Mouse (Mus musculus): ENCODE data around the gene Cdc42ep1. TPM values are rescaled to one million over a fixed set of nuclear protein-coding genes. Genes with fewer than 3 reads are reported as not detected.

Cdc42ep1 gene
- total RNA-seq (2021) = 10 to 100 TPM; 26.3 to 35.0 TPM
- long read RNA-seq, experiment 1, transcript Cdc42ep1-201 (3 exons, 2,560 nt) = major isoform, 33 of 42 reads
- long read RNA-seq, experiment 1, partial matches to known transcripts = 9 of 42 reads
- long read RNA-seq, experiment 1, other reads (novel, unspliced or antisense) = 0 of 42 reads
- long read RNA-seq, experiment 2, transcript Cdc42ep1-201 (3 exons, 2,560 nt) = major isoform, 23 of 35 reads
- long read RNA-seq, experiment 2, partial matches to known transcripts = 9 of 35 reads
- long read RNA-seq, experiment 2, other reads (novel, unspliced or antisense) = 3 of 35 reads

DNA sequence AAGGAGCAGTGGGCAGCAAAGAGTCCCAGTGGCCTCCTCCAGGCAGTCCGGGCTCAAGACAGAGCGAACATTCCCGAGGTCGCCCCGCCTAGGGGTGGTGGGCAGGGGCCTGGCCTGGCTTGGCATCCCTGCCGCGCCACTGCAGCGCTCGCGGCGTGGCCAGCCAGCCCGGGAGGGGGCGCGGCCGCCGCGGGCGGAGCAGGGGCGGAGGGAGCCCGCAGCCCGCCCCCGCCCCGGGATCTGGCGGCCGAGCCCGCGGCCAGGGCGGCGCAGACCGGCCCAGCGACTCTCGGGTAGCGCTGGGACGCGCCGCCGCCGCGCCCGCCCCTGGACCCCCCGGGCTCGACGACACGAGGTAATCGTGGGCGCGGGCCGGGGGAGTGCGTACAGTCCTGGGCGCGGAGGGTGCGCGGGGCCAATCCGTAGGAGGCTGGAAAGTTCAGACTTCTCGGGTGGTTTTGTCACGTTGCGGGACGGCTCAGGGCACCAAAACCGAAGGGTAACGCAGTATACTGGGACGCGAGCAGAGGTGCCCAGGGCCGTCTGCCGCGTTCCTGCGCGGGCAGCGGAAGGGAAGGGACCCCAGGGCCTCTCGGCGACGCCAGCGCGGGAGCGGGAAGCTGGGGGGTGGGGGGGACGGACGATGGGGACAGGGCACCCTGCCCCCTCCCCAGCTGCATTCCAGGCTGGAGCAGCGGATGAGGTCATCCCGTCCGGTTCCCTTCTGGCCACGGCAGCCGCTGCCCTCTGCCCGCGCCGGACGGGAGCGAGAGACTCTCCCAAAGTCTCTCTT lies at the start of gene Cdc42ep1:
TSS of gene Cdc42ep1 (plus strand) at position 254 of the 793 bp plus-strand sequence.
- DNase-seq = peak; percentile 73

DNA sequence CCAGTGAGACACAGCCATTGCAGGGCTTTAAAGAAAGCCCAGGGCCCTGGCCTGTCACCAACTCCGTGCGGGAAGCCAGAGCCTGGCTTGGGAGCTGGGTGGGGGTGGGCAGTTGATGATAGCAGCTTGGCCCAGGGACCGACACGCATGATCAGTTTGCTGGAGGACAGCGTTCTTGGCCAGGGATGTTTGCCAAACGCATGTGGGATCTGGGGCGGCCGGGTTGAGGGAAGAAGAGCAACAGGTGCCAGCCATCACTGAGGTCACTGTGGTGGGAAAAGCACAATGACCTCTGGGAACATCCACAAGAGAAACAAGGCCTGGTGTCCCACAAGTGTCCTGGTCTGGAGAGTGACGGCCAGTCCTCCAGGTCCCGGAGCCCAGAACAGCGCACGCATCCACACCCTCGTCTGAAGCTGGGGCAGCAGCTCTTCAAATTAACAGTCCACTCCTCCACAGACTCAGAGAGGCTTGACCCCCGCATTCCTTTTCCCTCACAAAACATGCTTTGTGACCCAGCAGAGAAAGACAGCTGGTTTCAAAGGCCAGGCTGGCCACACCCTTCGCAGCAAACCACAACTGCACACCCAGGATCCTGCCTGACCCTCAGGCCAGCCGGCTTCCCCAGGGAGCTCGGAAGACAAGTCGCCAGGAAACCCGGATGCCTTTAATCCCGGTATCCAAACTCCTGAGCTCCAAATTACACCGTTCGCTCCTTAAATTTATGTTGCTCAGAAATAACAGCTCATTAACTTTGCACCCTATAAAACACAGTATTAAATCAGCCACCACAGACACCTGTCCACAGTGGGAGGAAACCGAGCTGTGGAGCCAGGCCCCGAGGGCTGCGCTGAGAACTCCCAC lies 46.0 kb upstream of the Cdc42ep1 start:
- peak; percentile 61 for DNase-seq

DNA sequence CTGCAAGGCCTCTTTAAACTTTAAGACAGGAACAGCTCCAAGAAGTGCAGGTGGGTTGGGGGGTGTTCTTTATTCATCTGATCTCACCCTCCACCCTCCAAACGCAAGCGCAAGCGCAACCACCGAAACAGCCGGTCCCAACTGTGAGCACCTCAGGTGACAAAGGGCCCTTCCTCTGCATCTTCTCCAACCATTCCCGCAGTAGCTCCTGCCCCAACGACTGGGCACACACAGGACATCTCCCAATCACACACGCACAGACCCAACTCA lies 45.4 kb upstream of the Cdc42ep1 start:
- no peak for DNase-seq

DNA sequence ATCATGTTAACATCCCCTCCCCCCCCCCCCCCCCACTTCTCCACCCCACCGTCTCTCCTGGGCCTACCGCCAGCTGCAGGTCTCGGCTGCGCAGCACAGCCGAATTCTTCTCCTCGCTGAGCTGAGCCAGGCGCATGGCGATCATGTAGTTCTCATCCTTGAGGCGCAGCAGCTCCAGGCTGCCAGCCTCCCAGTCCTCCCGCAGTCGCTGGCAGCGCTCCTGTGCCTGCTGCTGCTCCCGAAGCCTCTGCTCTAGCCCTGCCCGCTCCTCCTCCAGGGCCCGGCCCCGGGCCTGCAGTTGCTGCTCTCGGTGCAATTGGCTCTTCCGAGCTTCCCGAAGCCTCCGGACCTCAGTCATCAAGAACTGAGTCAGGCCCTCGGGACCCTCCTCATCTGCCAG lies 43.4 kb upstream of the Cdc42ep1 start:
- DNase-seq = peak; percentile 59

DNA sequence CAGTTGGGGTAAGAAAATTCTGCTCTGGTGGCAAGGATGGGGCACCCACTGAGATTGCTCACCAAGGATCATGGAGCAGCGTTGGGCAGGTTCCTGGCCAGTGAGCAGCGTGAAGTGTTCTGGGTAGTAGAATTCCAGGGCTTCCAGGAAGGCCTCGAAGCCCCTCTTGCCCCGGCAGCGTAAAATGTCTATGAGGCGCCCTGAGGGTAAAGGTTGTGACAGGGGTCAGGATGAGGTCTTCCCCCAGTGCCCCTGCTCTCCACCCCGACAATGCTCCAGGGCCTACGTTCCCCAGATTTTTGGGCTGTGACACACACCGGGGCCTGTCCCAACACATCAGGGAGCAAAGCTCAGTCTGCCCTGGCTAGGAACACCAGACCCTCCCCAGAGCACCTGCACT lies 40.9 kb upstream of the Cdc42ep1 start:
- no peak for DNase-seq

DNA sequence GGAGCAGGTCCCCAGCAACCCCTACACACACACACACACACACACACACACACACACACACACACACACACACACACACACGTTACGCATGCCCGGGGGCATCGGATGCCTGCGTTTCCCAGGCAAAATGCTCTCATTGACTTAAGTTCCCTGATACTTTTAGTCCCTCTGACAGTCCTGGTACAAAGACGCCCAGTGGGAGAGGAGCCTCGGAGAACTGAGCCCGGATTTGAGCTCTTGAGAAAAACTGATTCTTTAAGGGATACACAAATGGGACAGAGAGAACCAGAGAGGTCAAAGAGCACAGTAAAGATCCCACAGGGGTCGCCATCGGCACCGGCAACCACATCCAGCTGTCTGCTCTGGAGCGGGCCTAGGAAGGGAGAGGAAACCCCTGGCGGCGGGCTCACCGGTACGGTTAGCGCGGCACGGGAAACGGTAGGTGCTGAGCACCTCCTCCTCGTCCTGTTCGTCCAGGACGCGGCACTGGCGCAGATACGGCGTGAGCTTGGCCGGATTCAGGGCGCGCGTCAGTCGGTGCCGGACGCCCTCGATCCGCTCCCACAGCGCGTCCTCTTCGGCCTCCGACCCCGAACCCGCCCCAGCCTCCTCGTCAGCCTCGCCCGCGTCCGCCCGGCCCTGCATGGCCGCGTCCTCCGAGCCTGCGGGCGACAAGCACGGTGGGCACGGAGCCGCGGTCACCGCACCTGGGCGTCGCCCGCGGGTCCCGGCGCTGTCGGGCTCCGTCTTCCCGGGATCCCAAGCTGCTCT lies 40.3 kb upstream of the Cdc42ep1 start:
- no peak for DNase-seq

DNA sequence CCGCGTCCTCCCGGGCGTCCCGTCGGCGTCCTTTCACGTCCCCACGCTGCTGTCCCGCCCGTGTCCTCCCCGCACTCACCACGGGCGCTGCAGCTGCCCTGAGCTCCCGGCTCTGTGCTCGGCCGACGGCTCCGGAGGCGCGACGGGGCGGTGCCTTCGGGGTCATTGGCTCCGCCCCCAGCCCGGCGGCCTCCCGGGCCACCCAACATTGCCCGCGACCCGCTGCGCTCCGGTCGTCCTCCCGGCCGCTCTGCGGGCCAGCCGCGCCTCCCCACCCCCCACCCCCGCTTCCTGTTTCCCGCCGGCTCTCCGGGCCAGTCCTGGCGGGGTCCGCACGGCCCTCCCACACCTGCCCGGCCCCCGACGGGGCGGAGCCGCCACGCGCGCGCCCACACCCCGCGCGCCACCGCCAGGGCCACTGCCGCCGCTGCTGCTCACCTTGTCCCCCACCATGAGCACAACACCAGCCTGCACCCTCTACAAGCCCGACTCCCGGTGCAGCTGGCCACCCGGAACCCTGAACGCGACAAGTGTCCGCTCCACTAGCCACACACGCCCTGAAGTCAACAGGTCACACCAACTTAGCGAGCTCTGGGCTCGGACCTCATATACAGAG lies 39.5 kb upstream of the Cdc42ep1 start, which contains the start of gene Card10:
TSS of gene Card10 (minus strand) at position 267 of the 616 bp plus-strand sequence.
- DNase-seq = peak; percentile 69

DNA sequence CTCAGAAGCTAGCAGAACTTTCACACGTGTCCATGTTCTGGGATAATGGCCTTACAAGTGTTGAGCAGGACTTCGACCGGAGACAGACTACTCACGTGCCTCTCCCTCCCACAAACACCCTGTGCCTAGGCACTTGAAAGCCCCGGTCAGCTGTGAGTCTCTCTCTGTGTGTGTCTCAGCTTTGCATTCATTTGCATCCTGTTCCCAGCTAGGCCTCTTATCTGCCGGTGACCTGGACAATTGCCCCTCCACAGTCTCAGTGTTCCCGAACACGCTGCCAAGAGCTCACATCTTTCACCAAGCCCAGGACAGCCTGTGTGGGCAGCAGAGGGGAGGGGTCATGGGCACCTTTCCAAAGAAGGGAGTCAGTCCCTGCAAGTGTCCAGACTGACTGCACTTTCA lies 38.9 kb upstream of the Cdc42ep1 start:
- no peak for DNase-seq

DNA sequence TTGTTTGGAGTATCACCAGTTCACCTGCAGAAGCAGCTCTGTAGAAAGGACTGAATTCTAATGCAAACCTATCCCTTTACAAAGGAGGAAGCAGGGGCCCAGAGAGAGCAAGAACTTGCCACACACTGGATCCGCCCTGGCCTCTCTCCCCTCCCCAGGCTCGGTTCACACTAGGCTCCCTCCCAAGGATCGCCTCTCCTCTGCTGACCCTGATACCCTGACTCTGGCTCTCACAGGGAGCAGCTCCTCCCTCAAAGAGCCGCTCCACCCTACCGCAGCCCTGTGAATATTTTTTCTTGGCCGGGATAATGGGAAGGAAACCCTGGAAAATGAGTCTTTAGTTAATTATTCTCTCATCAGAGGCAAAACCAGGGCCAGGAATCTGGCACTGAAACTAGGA lies 38.1 kb upstream of the Cdc42ep1 start:
- DNase-seq = no peak

DNA sequence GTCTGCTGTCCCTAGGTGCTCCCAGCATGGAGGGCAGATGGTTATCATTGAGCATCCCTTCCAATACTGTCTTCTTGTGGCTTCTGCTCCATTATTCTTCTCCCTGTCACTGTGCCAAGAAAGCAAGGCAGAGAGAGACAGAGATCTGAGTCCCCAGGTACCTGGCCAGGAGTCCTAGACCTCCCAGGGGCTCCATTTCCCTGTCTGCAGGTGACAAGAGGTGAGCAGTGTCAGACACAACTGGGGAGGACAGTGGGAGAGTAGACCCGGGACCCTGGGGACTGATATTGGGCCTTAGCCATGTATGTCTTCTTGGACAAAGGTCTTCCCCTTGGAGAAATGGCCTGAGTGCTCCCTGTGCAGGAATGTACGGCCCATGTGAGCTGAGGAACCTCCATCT lies 37.1 kb upstream of the Cdc42ep1 start:
- no peak for DNase-seq

DNA sequence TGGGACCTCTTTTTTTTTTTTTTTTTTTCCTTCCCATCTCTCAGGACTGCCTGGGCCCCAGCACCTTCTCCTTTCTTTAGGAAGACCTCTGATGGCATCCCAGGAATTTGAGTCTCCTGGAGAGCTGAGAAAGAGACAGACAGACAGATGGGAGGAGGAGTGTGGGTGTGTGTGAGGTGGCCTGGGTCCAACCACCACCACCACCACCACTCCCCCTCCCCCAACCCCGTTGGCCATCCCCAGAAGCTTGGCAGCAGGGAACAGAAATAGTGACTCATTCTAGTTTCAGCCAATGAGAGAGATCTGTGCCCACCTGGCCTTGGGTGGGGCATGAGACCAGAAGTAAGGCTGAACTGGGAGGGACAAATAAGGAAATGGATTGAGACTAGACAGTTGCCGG lies 35.8 kb upstream of the Cdc42ep1 start:
- DNase-seq = no peak

DNA sequence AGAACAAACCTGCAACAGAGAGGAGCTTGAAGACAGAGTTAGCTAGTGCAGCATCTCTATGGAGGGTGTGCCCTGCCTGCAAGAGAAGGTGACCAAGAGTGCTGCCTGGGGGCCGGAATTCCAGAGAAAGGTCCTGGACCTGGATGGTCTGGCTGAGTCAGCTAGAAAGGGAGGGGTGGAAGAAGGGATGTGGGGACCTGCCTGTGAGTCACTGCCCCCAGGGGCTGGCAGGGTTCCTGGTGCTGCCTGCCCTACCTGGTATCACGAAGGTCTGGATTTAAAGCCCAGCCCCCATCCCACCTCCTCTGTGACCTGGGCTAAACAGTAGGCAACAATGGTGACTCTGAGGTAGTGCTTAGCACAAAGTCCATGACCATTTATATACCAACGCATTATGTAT lies 35.3 kb upstream of the Cdc42ep1 start:
- DNase-seq = no peak

DNA sequence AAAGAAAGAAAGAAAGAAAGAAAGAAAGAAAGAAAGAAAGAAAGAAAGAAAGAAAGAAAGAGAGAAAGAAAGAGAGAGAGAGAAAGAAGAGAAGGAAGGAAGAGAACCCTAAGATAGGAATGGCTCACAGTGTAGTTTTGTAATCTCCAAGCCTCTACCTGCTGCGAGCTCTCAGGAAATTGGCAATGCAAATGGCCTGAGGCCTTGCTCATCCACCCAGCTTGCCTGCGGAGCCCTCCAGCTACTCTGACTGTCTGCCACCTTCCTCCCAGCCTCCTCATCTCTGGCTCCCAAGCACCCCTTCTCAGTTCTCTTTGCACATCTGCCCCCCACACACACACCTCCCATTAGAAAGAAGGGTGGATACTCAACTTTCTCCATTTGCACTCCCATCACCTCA lies 33.4 kb upstream of the Cdc42ep1 start:
- no peak for DNase-seq

DNA sequence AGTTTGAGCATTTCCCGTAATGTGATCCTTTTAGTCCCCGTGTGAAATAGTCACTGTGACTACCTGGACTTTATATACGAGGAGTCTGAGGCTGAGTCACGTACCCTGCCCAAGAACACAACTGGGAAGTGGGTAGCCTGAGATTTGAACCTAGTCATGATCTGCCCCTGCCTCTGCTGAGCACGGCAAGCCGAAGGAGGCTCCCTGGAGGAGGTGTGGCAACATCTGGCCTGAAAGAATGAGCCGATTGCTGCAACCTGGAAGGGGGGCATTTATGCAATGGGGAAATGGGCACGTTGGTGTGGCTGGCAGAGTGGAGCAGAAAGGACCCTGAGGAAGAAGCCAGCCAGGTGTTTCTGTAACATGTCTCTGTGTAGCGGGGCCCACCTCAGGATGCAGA lies 32.7 kb upstream of the Cdc42ep1 start:
- no peak for DNase-seq

DNA sequence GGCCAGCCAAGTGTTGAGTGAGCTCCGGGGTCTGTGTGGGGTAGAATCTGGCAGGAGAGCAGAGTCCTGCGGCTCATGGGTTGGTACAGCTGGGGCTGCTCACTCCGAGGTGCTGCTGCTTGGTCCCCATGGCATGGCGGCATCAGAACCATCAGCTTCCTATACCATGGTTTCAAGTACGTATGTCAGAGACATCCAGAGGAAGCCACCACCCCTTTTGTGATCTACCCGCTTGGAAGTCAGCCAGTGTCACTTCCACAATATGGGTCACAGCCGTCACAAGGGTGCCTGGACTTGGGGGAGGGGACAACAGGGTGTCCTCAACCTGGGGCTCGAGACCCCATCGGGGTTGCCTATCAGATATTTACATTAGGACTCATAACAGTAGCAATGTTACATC lies 32.3 kb upstream of the Cdc42ep1 start:
- no peak for DNase-seq

DNA sequence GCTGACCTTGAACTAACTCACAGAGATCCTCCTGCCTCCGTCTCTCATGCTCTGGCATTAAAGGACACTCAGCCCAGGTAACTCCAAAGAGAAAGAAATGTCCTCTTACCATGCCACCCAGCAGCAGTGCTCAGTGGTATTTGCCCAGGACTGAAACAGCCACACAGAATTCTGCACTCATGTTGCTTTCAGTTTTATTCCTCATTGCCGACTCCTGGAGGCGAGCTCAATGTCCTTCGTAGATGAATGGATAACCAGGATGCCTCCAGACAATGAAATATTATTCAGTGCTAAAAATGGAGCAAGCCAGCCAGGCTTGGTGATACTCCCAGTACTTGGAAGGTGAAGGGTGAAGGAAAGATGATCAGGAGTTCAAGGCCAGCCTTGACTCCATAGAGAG lies 28.8 kb upstream of the Cdc42ep1 start:
- no peak for DNase-seq

DNA sequence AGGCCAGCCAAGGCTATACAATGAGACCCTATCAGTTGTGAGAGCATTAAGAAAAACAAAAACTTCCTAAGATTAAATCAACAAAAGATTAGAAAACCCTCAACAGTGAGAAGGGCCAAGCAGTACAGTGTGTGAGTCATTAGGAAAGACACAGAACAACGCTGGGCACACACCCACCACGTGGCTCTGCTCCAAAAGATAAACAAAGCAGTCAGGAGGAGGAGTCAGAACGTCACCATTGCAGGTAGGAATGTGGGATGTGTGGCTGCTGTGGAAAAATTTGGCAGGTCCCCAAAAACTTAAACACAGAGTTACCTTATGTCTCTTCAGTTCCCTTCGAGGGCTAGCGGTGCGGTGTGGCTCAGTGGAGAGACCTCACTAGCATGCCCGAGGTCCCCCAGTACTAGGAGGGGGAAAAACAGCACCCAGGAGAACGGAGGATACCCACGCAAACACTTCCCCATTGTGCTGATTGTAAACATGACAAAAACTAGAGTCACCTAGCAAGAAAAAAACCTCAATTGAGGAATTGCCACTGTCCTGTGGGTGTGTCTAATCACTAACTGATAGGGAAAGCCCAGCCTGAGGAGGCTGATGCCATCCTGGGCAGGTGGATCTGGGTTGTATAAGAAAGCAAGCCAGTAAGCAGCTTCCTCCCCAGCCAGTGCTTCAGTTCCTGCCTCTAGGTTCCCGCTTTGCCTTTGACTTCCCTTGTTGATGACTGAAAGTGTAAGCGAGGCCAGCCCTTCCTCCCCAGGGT lies 26.9 kb upstream of the Cdc42ep1 start:
- no peak for DNase-seq

DNA sequence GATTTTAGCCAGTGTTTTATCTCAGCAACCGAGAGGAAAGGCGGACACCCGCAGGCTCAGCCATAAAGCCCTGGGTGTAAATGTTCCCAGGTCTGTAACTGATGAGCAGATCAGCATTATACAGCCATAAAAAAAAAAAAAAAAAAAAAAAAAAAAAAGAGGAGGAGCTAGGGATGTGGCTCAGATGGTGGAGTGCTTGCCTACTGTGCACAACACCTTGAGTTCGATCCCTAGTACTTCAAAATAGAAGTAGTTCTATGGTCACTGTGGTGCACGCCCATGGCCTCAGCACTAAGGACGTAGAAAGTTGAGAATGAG lies 26.4 kb upstream of the Cdc42ep1 start:
- no peak for DNase-seq

DNA sequence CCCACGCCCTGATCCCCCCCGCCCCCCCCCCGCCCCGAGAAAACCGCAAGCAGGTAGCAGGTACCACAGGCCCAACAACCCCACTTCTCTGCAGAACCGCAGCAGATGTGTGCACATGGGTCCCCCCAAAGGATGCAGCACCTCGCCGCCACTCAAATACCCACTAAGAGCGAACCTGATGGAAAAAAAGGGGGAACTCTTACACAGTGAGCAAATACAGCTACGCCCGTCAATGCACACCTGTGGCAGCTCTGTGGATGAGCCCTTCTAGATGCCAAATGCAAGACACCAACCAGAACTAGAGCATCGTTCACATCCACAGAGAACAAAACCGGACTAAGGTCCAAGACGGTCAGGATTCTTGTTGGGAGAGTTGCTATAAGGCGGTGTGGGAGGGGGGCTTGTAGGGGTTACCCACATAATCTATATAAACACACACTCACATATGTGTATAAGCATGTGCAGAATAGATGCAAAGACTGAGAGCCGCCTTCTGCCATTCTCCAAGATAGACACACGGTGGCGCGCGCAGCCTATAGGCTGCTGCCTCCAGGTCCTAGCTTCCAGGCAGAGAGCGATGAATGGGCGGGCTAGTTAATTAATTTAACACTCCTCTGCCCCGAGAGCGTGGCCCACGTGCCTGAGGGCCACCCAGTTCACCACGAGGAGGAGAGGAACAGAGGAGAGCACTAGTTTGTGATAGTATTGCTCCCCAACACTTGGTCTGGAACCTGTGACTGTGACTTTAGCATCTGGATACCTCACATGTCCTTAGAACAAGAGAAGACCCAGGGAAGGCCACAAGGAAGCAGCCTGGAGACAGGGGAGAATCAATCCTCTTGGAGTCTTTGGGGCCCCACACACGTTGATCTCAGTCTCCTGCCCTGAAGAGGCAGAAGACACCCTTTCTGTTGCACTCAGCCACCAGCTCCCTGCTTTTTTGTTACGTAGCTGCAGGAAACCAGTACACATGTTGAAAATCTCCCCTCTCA lies 15.9 kb upstream of the Cdc42ep1 start:
- DNase-seq = peak; percentile 74

DNA sequence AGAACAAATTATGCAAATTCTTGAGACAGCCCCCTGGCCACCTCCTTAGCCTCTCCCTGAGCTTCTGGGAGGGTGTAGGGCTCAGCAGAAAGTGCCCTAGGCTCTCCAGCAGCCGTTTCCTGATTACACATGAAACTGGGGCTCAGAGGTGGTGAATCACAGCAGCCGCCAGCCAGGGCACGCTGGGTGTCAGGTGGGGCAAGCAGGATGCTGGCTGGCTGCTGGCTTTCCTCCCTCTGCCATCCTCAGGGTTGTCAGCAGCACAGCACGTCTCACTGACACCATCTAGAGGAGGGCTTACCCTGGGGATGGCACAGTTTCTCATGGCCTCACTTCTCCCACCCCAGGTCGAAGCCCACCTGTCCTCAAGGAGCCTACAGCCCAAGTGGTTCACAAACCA lies 14.1 kb upstream of the Cdc42ep1 start:
- no peak for DNase-seq
